Mouse (Mus musculus) gastrocnemius, postnatal 10 days (tissue): ENCODE measurements around the gene Prkag3. TPM values are rescaled to one million over a fixed set of nuclear protein-coding genes. Genes with fewer than 3 reads are reported as not detected.

ENCODE experiments used
- DNase-seq: peaks from one replicate; pipeline ENCODE4 v3.0.0; 2021; ENCODE audit warnings: mixed read lengths
- total RNA-seq, 2 experiments: library from RNA; stranded (reverse); gene quantifications; 2 replicates each; pipeline ENCODE4 v1.2.3; 2021

Gene Prkag3
- total RNA-seq, 2 experiments from 2014 or later = 64.7 to 66.7 TPM

DNA sequence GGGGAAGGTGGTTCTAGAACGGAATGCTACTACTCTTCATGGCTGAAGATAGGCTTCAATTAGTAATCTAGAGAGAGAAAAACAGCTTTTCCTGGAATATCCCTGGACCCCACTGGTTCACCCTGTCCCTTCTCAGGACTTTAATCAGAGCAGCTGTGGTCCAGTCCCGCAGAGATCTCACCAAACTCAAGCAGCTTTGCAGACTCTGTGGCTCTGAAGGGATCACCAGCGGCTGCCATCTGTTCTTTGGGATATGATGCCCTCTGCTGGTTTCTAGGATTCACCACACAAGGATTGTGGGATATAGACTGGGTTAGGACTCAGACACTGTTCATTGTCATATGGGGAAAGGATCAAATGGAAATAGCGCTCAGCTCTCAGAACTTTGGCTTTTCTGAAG lies 10.8 kb upstream of the Prkag3 start:
- no peak for DNase-seq

DNA sequence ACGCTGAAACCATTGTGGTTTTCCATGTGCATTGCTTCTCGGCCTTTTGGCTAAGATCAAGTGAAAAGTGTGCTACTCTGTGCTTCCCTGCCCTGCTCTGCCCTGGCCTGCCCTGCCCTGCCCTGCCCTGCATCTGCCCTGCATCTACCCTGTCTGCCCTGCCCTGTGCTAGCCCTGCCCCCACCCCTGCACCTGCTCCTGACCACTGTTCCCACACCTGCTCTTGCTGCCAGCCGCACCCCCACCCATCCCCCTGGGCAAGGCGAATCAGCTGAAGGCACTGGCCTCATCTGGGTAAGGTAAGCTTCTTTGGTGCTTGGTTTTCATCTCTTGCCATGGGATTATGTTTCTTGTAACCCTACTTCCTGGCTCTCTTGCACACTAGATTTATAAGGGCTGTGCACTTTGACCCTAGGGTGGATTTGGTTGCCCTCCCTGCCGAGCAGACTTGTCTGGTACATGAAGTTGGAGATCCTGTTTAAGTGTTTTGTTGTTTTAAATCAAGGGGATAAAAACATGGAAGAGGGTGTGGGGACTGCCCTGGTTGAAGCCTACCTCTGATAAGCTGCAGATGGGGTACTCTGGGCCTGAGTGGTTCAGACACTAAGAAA lies 5.3 kb upstream of the Prkag3 start:
- DNase-seq = peak; percentile 52

DNA sequence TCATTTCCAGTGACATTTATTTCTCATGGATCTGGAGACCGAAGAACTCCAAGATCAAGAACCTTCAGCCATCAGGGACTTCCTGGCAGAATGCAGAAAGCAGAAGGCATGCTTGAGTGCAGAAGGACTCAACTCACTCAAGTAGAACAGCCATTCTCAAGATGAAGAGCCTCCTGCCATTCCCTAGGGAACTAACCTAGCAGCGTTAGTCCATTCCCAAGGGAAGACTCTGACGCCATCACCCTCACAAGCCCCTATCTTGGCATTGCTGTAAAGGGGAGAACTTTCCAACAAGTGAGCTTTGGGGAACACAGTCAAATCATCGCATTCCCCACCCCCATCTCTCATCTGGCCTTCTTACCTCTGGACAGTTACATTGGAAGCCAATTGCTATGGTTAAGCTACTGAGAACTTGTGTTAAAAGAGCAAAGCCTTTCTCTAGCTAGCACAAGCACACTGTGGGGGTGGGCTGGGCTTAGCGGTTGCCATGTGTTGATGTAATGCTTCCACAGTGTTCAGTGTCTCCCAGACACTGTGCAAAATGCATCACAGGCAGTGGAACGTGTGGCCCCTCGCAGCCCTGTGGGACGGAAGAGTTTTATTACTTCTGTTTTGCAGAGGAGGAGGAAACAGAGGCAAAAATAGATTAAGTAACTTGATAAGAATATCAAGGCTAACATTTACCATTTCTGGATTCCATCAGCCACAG lies 4.4 kb upstream of the Prkag3 start:
- DNase-seq = no peak

DNA sequence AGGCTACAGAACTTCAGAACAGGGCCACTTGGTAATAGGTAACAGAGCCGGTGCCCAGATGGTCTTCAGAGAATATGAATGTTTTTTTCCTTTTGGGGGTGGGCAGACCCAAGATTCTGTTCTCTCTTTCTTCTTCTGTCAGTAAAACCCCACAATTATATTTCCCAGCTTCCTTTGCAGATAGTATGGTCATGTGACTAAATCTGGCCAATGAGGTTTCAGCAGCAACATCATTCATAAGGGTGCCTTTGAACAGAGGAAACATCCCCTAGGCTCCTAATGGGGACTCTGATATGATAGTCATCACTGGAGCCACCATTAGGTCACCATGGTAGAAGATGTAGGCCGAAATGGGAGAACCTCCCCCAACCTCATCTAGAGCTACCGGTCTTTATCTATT lies 3.8 kb upstream of the Prkag3 start:
- DNase-seq = no peak

DNA sequence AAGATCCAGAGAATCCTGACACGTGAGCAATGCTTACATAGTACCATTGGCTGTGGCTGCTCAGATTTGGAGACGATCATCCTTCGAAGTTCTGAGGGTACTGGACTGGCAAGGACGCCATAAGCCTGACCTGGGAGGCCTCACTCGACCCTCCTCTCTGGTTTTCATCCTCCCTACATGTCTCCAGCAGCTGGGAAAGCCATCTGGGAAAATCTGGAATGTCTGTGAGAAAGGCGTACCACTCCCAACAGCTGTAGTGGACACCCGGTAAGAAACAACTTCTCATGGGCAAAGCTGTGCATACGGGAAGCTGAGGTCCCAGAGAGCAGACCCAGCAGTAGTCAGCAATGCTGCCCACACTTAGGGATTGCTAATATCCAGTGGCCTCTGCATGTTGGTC lies 3.1 kb upstream of the Prkag3 start:
- no peak for DNase-seq

DNA sequence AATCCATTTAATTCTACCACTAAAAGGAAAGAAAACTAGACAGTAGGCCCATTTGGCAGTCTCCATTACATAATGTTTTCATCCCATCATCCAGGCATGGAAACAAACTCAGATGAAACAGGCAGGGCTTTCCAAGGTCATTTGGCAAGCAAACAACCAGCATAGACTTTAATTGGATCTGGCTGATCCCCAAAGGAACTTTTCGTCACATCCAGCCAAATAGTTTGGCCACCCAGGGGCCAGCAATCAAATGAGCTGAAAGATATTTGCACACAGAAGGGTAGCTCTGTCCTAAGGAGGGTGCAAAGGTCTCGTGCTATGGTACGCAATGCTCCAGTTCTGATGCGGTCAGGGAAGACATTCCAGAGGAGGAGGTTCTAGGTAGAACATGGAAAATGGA lies 1.7 kb upstream of the Prkag3 start:
- no peak for DNase-seq

DNA sequence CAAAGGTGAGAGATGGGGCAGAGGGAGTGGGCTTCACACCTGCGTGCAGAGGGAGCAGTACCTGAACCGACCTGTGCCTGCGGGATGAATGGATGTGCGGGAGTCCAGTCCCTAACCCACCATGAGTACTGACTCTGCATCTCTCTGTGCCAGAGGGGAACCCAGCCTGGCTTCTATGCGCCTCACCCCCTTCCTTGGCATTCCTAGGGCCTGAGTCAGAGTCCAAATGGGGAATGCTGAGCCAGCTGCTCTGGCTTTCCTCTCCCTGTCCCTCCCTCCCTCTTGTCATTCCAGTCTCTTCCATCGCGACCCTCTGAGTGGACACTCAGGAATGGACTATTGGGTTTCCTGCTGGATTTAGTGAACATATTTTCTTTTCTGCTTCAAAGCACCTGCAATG lies 280 bp upstream of the Prkag3 start:
- peak; percentile 53 for DNase-seq

DNA sequence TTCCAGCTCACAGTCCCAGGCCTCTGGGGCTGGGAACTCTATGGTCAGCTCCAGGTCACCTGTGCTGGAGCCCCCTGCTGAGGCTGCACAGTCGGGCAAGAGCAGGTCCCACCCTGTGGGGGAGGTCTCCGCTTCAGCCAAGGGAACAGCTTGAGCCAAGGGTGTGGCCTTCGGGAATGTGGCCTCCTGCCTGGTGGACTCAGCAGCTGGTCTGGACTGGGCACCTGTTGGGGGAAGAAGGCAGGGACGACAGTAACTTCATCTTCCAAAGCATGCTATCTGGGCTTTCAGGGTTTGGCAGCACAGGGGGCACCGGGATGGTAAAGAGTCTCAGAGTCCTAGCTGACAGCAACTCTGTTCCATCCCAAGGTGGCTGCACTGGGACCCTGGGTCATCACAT lies 1.7 kb downstream of the Prkag3 start:
- DNase-seq = peak; percentile 31

DNA sequence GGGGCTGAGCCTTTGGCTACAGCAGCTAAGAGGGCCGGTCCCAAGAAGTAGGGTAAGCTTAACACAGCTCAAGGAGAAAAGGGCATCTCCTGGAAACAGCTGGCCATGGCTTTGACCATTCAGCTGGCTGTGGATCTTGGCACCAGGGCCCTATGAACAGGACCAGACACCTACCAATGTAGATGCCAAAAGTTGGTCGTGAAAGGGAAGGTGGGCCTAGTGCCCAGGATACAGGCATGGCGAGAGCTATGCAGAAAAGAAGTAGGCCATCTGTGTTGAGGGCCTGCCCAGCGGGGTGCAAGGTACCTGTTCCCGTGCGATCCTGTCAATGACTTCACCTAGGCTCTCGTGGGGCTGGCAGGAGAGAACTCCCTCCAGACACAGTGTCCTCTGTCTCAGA lies 8.2 kb downstream of the Prkag3 start:
- peak; percentile 39 for DNase-seq

DNA sequence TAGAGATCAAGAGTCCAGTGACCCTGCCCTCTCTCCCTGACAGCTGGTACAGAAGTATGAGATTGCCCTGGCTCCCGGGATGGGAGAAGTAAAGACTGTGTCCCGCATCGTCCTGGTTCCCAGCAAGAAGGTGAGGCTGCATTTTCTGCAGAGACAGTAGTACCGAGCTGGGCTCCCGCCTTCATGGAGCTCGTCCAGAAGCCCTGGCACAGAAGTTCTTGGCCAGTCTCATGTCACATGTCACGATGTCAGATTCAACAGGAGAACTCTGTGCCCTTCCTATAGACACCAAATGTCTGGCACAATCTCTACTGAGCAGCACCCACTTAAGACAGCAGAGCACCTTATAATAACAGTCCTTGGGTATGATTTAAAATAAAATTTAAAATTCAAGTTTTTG lies 11.5 kb downstream of the Prkag3 start:
- DNase-seq = no peak

DNA sequence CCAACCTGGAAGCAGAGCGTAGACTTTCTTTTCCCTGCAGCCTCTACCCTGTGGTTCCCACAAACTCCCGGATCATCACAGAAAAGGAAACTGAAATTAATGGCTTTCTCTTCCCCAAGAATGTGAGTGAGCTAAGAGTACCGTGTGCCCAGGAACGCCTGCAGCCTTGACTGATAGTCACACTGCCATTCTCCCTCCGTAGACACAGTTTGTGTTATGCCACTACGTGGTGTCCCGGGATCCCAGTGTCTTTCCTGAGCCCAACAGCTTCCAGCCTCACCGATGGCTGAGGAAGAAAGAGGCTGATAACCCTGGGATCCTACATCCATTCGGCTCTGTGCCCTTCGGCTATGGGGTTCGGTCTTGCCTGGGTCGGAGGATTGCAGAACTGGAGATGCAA lies 12.0 kb downstream of the Prkag3 start:
- DNase-seq = no peak

DNA sequence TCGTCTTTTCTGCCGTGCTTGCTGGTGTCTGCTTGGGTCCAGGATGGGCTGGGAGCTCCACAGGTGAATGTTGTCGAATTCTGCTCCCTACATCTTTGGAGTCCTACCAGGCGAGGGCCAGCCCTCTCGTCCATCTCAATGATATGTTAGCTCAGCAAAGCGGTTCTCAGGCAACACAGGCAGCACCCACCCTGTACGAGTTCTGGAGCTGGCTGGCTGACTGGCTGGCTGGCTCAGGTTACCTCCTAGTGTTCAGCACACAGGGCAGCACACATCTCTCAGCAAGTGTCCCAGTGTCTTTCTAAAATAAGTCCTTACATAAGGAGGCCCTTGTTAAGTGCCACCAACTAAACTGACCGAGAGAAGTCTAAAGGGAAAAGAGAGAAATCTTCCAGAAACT lies 20.6 kb downstream of the Prkag3 start:
- DNase-seq = no peak

DNA sequence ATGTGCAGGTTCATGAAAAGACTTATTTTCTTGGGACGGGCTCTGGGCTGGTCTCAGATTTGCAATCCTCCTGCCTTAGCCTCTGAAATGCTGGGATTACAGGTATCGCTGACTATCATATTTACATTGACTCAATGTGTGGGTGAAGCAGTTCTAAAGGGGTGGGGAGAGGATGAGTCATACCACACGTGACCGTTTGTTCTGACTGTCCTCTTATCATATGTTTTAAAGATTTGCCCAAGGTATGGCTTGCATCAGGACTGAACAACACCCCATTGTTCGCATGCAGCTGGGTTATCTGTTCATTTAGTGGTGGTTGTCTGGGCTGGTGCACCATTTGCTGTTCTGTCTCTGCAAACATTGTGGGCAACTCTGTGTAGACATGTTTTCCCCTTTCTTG lies 22.3 kb downstream of the Prkag3 start:
- DNase-seq = no peak

DNA sequence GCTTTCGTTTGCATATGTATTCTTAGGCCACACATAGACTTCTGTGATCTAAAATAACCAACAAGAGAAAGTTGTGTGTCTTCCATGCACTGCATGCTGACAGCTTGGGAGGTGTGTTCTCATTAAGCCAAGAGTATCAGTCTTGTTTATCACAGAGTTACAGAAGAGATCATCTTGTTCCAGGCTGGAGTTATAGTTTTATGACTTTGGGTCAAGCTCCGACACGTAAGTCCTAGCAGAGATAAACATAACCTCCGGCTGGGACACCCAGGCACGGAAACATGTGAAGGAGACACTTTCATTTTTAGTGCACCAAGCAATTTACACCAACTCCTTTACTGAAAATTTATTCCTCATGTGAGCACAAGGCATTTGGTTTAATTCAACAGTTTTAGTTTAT lies 22.9 kb downstream of the Prkag3 start:
- DNase-seq = no peak

DNA sequence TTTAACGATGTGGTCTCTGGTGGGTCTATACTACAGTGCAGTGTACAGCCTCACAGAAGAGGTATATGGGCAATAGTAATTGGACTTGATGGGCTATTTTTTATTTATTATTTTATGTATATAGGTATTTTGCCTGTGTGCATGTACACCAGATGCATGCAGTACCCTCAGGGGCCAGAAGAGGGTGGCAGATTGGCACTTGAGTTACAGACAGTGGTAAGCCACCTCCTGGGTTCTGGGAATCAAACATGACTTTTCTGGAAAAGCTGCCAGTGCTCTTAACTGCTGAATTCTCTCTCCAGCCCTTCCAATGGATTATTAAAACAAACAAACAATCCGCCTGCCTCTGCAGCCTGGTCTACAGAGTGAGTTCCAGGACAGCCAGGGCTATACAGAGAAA lies 25.3 kb downstream of the Prkag3 start:
- peak; percentile 34 for DNase-seq

DNA sequence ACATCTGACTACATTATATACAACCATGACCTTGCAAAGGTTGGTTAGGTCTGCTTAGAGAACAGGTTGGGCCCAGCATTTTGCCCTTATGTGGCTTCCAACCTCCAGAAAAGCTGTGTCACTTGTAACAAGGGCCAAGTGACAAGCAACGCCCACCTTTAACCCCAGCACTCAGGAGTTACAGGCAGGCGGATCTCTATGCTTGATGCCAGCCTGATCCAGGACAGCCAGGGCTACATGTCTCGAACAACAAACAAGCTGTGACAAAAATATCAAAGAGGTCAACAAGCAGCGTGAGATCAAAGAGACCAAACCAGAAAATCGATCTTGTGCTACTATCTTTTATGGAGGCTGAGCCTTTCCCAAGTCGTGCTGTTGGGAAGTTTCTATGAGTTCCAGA lies 27.4 kb downstream of the Prkag3 start:
- DNase-seq = no peak

DNA sequence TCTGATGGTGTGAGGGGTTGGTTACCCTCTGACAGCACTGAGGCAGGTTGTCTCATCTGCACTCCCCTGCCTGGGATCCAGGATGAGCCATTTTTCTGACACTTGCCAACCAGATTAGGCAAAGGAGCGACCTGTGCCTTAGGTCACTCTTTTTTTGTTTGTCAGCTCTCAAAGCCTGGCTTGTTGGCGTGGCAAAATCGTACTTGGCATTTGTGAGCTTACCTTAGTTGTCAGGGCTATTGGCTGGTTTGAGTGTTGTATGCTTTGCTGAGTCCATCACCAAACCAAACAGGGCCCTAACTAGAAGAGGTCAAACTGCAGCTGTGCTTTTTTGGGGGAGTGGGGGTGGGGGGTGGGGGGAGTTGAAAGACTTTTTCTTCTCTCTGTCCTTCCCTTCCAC lies 29.7 kb downstream of the Prkag3 start:
- DNase-seq = no peak

DNA sequence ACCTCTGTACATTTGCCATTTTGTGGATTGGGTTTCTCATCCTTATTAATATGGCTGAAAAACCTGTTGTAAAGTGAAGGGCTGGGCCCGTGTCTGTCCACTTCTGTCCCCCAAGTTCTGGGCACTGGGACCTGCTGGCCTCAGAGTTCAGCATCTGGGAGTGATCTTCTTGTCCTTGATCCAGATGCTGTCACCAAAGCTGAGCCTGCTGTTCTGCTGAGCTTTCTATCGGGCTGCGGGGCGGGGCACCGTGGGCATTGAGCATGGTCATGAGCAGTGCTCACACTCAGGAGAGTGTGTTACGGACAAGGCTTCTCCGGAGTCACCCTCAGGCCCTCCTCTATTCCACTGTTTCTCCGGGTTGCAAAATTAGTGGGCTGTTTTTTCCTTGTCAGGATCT lies 30.9 kb downstream of the Prkag3 start:
- no peak for DNase-seq

DNA sequence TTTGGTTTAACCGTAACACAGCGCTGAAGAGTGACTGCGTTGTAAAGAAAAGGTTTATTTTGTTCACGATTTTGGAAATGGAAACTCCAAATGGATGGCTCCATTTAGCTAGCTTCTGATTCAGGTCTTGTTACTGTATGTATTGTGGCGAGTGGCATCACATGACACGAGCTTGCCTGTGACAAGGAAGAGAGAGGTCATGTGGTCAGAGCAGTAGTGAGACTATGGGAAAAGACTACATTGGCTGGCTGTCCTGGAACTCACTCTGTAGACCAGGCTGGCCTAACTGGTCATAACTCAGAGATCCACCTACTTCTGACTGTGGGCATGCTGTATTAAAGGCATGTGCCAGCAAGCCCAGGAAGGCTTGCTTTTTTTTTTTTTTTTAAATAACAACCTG lies 33.1 kb downstream of the Prkag3 start:
- no peak for DNase-seq

DNA sequence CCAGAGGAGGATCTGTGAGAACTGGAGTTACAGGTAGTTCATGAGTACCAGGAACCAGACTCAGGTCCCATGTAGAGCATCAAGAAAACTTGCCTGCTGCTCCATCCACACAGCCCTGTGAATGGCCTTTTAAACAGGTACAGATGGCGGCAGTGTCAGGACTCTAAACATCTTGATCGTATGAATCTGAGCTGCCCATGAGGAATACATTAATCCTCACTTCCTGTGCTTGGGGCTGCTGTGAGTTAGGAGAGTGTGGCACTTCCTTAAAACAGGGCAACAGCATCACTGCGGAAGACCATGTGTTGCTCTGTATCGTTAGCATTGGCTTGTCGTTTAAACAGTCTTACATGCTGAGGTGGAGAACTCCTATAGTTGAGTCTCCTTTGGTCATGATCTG lies 33.6 kb downstream of the Prkag3 start:
- DNase-seq = no peak

DNA sequence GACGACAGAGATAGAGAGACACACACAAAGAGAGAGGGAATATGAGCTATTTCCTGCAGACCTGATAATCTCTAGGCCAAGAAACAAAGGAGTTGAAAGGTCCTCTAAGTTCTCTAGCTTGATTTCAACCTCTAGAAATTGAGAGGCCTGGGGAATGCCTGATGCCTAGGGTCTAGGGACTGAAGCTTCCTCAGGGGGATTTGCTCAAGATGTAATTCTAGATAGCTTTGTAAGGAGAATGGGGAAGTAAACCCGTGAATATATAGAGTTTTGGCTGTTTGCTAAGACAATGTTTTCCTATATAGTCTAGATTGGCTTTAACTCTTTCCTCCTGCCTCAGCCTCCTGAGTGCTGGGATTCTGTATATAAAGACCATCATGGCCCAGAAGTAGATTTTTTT lies 34.1 kb downstream of the Prkag3 start:
- no peak for DNase-seq

DNA sequence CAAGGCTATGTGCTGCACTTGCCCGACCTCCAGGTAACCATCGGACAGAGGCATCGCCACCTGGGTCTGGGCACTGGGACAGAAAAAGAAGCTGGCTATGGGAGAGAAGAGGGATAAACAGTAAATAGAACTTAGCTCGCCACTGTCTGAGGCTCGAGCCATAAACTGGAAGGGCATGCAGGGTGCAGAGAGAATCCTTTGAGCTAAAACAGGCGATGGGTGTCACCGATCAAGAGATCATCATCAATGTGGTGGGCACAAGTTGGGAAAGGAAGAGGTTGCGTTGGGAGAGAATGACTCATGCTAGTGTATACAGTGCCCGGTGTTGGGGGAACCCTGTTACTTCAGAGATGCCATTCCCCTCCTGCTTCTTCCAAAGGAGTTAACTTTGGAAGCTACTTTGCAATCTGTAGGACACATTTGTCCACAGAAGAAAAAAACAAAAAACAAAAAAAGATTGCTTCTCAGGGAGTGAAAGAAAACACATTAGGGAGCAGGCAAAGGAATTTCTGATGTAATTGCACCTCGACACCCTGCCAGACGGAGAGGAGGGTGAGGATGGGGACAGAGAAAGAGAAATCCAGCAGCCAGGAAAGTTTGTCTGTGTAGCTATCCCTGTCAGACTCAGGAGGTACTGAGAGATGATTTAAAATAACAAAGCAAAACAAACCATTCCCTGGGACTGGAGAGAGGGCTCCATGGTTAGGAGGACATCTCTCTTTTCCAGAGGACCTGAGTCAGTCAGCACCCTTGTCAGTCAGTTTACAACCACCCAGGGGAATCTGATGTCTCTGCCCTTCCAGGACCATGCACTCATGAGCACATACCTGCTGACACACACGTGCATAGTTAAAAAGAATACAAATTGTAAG lies 34.9 kb downstream of the Prkag3 start:
- DNase-seq = no peak

DNA sequence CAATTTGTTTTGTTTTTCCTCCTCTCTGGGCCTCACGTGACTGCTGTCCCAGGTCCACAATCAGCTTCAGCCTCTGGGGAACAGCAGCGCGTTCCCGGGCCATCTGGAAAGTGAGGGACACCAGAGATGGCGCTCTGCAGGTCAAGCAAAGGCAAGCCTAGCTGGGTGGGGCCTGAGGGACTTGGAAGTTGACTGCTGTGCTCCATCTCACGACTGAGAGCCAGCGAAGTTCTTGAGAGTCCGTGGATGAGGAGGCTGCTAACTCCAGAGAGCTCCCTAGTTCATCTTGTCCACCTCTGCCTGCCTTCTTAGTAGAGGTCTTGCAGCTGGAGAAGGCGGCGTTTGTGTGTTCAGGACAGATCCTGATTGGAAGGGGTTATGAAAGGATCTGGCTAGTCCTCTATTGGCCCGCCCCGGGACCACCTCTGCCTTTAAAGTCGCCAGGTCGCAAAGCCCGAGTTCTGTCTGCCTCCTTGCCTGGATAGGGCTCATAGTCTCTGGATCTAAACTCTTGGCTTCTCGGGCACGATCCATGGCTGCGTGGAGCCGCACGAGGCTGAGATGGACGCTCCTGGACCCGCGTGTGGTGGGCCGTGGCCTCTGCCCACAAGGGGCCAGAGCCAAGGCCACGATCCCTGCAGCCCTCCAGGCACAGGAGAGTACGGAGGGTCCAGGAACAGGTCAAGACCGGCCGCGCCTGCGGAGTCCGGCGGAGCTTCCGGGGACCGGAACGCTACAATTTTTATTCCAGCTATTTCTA lies 35.7 kb downstream of the Prkag3 start, which contains the start of gene Cyp27a1:
Gene Cyp27a1, plus strand, starts transcription at position 476 of the 760 bp plus-strand sequence.
- peak; percentile 53 for DNase-seq
